Mouse (Mus musculus) heart, embryonic 11.5 days (tissue): ENCODE measurements at regions not wholly inside any gene's neighbourhood (a gene's known extent, or its start where the extent isn't known, plus 50 kb on each side); places are given as distances from the start of the nearest gene placed in this dataset.

Experiments
- ATAC-seq: fragments of 200-750 bp; cut with Nextera tagmentation; replicated peaks from 2 replicates; pipeline ENCODE4 v1.8.0; 2017; ENCODE audit warnings: moderate library complexity; ENCODE audit not compliant: insufficient number of reproducible peaks, low FRiP score, low TSS enrichment
- H3K27ac ChIP-seq: fragments of 300-500 bp; sonication (generic); 2 replicates; pipeline ENCODE4 v1.5.1; 2014; ENCODE audit warnings: mild to moderate bottlenecking, low read depth, low read length
- H3K27me3 ChIP-seq: fragments of 300-500 bp; sonication (generic); 2 replicates; pipeline ENCODE4 v1.6.1; 2014; ENCODE audit warnings: mild to moderate bottlenecking, low read length, mixed read lengths; ENCODE audit not compliant: control insufficient read depth, insufficient read depth
- H3K36me3 ChIP-seq: fragments of 300-500 bp; sonication (generic); 2 replicates; pipeline ENCODE4 v1.6.1; 2014; ENCODE audit warnings: mild to moderate bottlenecking, low read length, moderate library complexity, mixed read lengths; ENCODE audit not compliant: control insufficient read depth, insufficient read depth
- H3K4me1 ChIP-seq: fragments of 300-500 bp; sonication (generic); 2 replicates; pipeline ENCODE4 v1.6.1; 2014; ENCODE audit warnings: low read length; ENCODE audit not compliant: control insufficient read depth, insufficient read depth
- H3K4me2 ChIP-seq: fragments of 300-500 bp; sonication (generic); 2 replicates; pipeline ENCODE4 v1.6.1; 2014; ENCODE audit warnings: mild to moderate bottlenecking, moderate library complexity
- H3K4me3 ChIP-seq: fragments of 300-500 bp; sonication (generic); 2 replicates; pipeline ENCODE4 v1.5.1; 2014; ENCODE audit warnings: low read depth, low read length
- H3K9ac ChIP-seq: fragments of 300-500 bp; sonication (generic); 2 replicates; pipeline ENCODE4 v1.6.1; 2014; ENCODE audit warnings: mild to moderate bottlenecking, low read depth, low read length, moderate library complexity
- H3K9me3 ChIP-seq: fragments of 300-500 bp; sonication (generic); replicated peaks from 2 replicates; pipeline ENCODE4 v1.6.1; 2016; ENCODE audit warnings: low read length; ENCODE audit not compliant: control insufficient read depth
- WGBS: fragments of 180-500 bp; shearing (Covaris S2); extraction: QIAGEN DNeasy Blood & Tissue Kit; methylation state at CpG from one replicate; pipeline ENCODE4 v1.1.7; 2014; ENCODE audit not compliant: insufficient replicate concordance; 5-methylcytosine and 5-hydroxymethylcytosine counted together

- Histone ChIP-seq H3K4me3 (no peak overlapping the region), H3K9ac (no peak overlapping the region), H3K36me3 (no peaks in the 10 kb centered on the region), H3K9me3 (no peaks in the 10 kb centered on the region), H3K4me2 (no peak overlapping the region), H3K27ac (no peak overlapping the region), H3K27me3 (peaks cover 11% of the 10 kb centered on the region), H3K4me1 (no peaks in the 10 kb centered on the region)
- 47% methylated on average over 6 of the region's 6 CpGs for WGBS
- no peak for ATAC-seq
Observed at GRCm38 (mm10) chr9:61479626-61480025, 107.5 kb downstream of the Tle3 start.

GRCm38 (mm10) chr9:61478862-61479261, 106.7 kb downstream of the Tle3 start:
- Histone ChIP-seq H3K9me3 (no peaks in the 10 kb centered on the region), H3K4me3 (no peak overlapping the region), H3K4me2 (no peak overlapping the region), H3K27me3 (peaks cover 11% of the 10 kb centered on the region), H3K9ac (no peak overlapping the region), H3K36me3 (no peaks in the 10 kb centered on the region), H3K27ac (no peak overlapping the region), H3K4me1 (no peaks in the 10 kb centered on the region)
- WGBS = 42% methylated on average over 9 of the region's 9 CpGs
- no peak for ATAC-seq

GRCm38 (mm10) chr9:61476351-61476750, 104.2 kb downstream of the Tle3 start:
- Histone ChIP-seq H3K27ac (no peak overlapping the region), H3K4me3 (no peak overlapping the region), H3K27me3 (peaks cover 11% of the 10 kb centered on the region), H3K9ac (no peak overlapping the region), H3K4me2 (no peak overlapping the region), H3K9me3 (no peaks in the 10 kb centered on the region), H3K4me1 (no peaks in the 10 kb centered on the region), H3K36me3 (no peaks in the 10 kb centered on the region)
- no peak for ATAC-seq
- WGBS = 34% methylated on average over 4 of the region's 4 CpGs

GRCm38 (mm10) chr9:61470815-61471505, 98.8 kb downstream of the Tle3 start:
- Histone ChIP-seq H3K27ac (no peak overlapping the region), H3K4me3 (no peak overlapping the region), H3K9me3 (no peaks in the 10 kb centered on the region; the same call in 1 of the 2 replicates), H3K9ac (no peak overlapping the region), H3K4me2 (no peak overlapping the region), H3K4me1 (no peaks in the 10 kb centered on the region), H3K27me3 (no peaks in the 10 kb centered on the region), H3K36me3 (no peaks in the 10 kb centered on the region)
- 54% methylated on average over 6 of the region's 6 CpGs for WGBS
- ATAC-seq = no peak

GRCm38 (mm10) chr9:61468897-61469509, 96.8 kb downstream of the Tle3 start:
- no peak for ATAC-seq
- Histone ChIP-seq H3K27ac (no peak overlapping the region), H3K36me3 (no peaks in the 10 kb centered on the region), H3K9ac (no peak overlapping the region), H3K27me3 (no peaks in the 10 kb centered on the region), H3K9me3 (peaks cover 2% of the 10 kb centered on the region; the same call in 1 of the 2 replicates), H3K4me1 (no peaks in the 10 kb centered on the region), H3K4me3 (no peak overlapping the region), H3K4me2 (no peak overlapping the region)
- 54% methylated on average over 11 of the region's 11 CpGs for WGBS

GRCm38 (mm10) chr9:61468368-61468848, 96.2 kb downstream of the Tle3 start:
- Histone ChIP-seq H3K27me3 (no peaks in the 10 kb centered on the region), H3K4me3 (no peak overlapping the region), H3K36me3 (no peaks in the 10 kb centered on the region), H3K9me3 (peaks cover 2% of the 10 kb centered on the region; the same call in 1 of the 2 replicates), H3K27ac (no peak overlapping the region), H3K4me1 (no peaks in the 10 kb centered on the region), H3K9ac (no peak overlapping the region), H3K4me2 (no peak overlapping the region)
- no peak for ATAC-seq
- 39% methylated on average over 6 of the region's 6 CpGs for WGBS
